Comparison of ENCODE assay signal across 1 mouse cellular context in the genomic region with DNA sequence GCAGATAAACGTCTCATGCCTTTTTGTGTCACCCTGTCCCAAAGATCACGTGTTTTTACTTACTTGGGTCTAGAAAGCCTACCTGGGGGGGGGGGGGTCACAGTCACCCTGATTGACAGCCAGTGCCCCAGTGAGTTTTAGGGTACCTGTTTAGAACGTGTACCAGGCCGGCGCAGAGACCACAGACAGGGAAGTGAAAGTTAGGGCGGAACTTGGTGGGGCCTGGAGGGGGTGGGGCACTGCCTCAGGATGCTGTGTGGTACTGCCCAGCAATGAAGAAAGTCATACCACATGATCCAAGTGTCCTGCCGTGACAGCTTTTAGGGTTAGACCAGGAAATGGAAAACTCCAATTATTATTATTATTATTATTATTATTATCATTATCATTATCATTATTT.
TF ChIP-seq lines count a peak whose summit lies in the region.

No protein-coding gene starts in this region.

TF ChIP-seq in CH12.LX, 34 proteins besides CTCF, POLR2A, EP300 and RAD21 (continued from another document):
- no peak for TF ChIP-seq E2F4 (IDR thresholded peaks at IDR 0.05; ENCODE audit: insufficient replicate concordance, low read depth, low read length)
- peak; percentile 77 for TF ChIP-seq ELF1 (IDR thresholded peaks at IDR 0.05; ENCODE audit: low read depth, low read length)
- no peak for TF ChIP-seq PAX5 (IDR thresholded peaks at IDR 0.05; ENCODE audit: low read length)
- no peak for TF ChIP-seq ZKSCAN1 (IDR thresholded peaks at IDR 0.05; ENCODE audit: borderline replicate concordance, low read depth, low read length)
- TF ChIP-seq UBTF (IDR thresholded peaks at IDR 0.05; ENCODE audit: low read depth, low read length): no peak
- TF ChIP-seq MYC (IDR thresholded peaks at IDR 0.05; ENCODE audit: low read depth, low read length): no peak
